Mouse (Mus musculus): ENCODE data around the gene Pde2a. TPM values are rescaled to one million over a fixed set of nuclear protein-coding genes. Genes with fewer than 3 reads are reported as not detected.

The Pde2a gene
- polyA plus RNA-seq, 1 experiment from 2014 or later: 19.0 TPM

GRCm38 (mm10) chr7:101459923-101460607 is 38.6 kb downstream of the Pde2a start:
- ATAC-seq (ENCODE audit: insufficient read depth, low FRiP score): no peak
- no peaks in the 10 kb centered on the region for H3K27me3 ChIP-seq (ENCODE audit: control insufficient read depth, insufficient read depth, low read length)
- 59% methylated on average over 10 of the region's 10 CpGs for WGBS
- no peaks in the 10 kb centered on the region for H3K9me3 ChIP-seq (replicated peaks; ENCODE audit: control insufficient read depth, low read length)
- no peaks in the 10 kb centered on the region for H3K36me3 ChIP-seq (ENCODE audit: control insufficient read depth, insufficient read depth, low read length)
- no peak overlapping the region for H3K9ac ChIP-seq (ENCODE audit: low read length)
- H3K4me1 ChIP-seq (ENCODE audit: control insufficient read depth, insufficient read depth, low read length): peaks cover 15% of the 10 kb centered on the region
- H3K4me3 ChIP-seq (replicated peaks; ENCODE audit: low read length): no peak overlapping the region
- H3K27ac ChIP-seq (ENCODE audit: low read length): no peak overlapping the region
- no peak overlapping the region for H3K4me2 ChIP-seq (ENCODE audit: low read depth, low read length)

- no peak overlapping the region for H3K9ac ChIP-seq (ENCODE audit: low read length)
- no peak overlapping the region for H3K4me2 ChIP-seq (ENCODE audit: low read depth, low read length)
These were observed 39.1 kb downstream of the Pde2a start for GRCm38 (mm10) chr7:101460608-101460957.

GRCm38 (mm10) chr7:101461571-101461970 is 40.1 kb downstream of the Pde2a start:
- H3K9me3 ChIP-seq (replicated peaks; ENCODE audit: control insufficient read depth, low read length): no peaks in the 10 kb centered on the region
- WGBS: 73% methylated on average over 11 of the region's 11 CpGs
- ATAC-seq (ENCODE audit: insufficient read depth, low FRiP score): no peak
- no peaks in the 10 kb centered on the region for H3K27me3 ChIP-seq (ENCODE audit: control insufficient read depth, insufficient read depth, low read length)
- no peak overlapping the region for H3K9ac ChIP-seq (ENCODE audit: low read length)
- H3K4me1 ChIP-seq (ENCODE audit: control insufficient read depth, insufficient read depth, low read length): peaks cover 24% of the 10 kb centered on the region
- no peak overlapping the region for H3K27ac ChIP-seq (ENCODE audit: low read length)
- H3K36me3 ChIP-seq (ENCODE audit: control insufficient read depth, insufficient read depth, low read length): no peaks in the 10 kb centered on the region
- no peak overlapping the region for H3K4me3 ChIP-seq (replicated peaks; ENCODE audit: low read length)
- H3K4me2 ChIP-seq (ENCODE audit: low read depth, low read length): no peak overlapping the region

More at GRCm38 (mm10) chr7:101460608-101460957, 39.1 kb downstream of the Pde2a start:
- no peaks in the 10 kb centered on the region for H3K36me3 ChIP-seq (ENCODE audit: control insufficient read depth, insufficient read depth, low read length)
- 36% methylated on average over 10 of the region's 10 CpGs for WGBS
- no peak for ATAC-seq (ENCODE audit: insufficient read depth, low FRiP score)
- H3K27me3 ChIP-seq (ENCODE audit: control insufficient read depth, insufficient read depth, low read length): no peaks in the 10 kb centered on the region
- H3K4me3 ChIP-seq (replicated peaks; ENCODE audit: low read length): no peak overlapping the region
- H3K9me3 ChIP-seq (replicated peaks; ENCODE audit: control insufficient read depth, low read length): no peaks in the 10 kb centered on the region
- H3K4me1 ChIP-seq (ENCODE audit: control insufficient read depth, insufficient read depth, low read length): peaks cover 20% of the 10 kb centered on the region
- no peak overlapping the region for H3K27ac ChIP-seq (ENCODE audit: low read length)

GRCm38 (mm10) chr7:101462327-101463068 is 41.0 kb downstream of the Pde2a start:
- peaks cover 24% of the 10 kb centered on the region for H3K4me1 ChIP-seq (ENCODE audit: control insufficient read depth, insufficient read depth, low read length)

GRCm38 (mm10) chr7:101463665-101464271 is 42.3 kb downstream of the Pde2a start:
- no peak for ATAC-seq (ENCODE audit: insufficient read depth, low FRiP score)

More at GRCm38 (mm10) chr7:101462327-101463068, 41.0 kb downstream of the Pde2a start:
- ATAC-seq (ENCODE audit: insufficient read depth, low FRiP score): no peak
- Histone ChIP-seq H3K9me3 (replicated peaks; ENCODE audit: control insufficient read depth, low read length) (no peaks in the 10 kb centered on the region), H3K36me3 (ENCODE audit: control insufficient read depth, insufficient read depth, low read length) (no peaks in the 10 kb centered on the region), H3K9ac (ENCODE audit: low read length) (no peak overlapping the region), H3K27me3 (ENCODE audit: control insufficient read depth, insufficient read depth, low read length) (no peaks in the 10 kb centered on the region), H3K4me3 (replicated peaks; ENCODE audit: low read length) (no peak overlapping the region), H3K27ac (ENCODE audit: low read length) (no peak overlapping the region), H3K4me2 (ENCODE audit: low read depth, low read length) (no peak overlapping the region)
- 71% methylated on average over 14 of the region's 14 CpGs for WGBS

GRCm38 (mm10) chr7:101464927-101465326 is 43.4 kb downstream of the Pde2a start:
- 54% methylated on average over 4 of the region's 4 CpGs for WGBS
- Histone ChIP-seq H3K9ac (ENCODE audit: low read length) (no peak overlapping the region), H3K4me3 (replicated peaks; ENCODE audit: low read length) (no peak overlapping the region), H3K9me3 (replicated peaks; ENCODE audit: control insufficient read depth, low read length) (no peaks in the 10 kb centered on the region), H3K4me1 (ENCODE audit: control insufficient read depth, insufficient read depth, low read length) (peaks cover 24% of the 10 kb centered on the region), H3K4me2 (ENCODE audit: low read depth, low read length) (no peak overlapping the region), H3K36me3 (ENCODE audit: control insufficient read depth, insufficient read depth, low read length) (no peaks in the 10 kb centered on the region), H3K27me3 (ENCODE audit: control insufficient read depth, insufficient read depth, low read length) (no peaks in the 10 kb centered on the region), H3K27ac (ENCODE audit: low read length) (no peak overlapping the region)
- no peak for ATAC-seq (ENCODE audit: insufficient read depth, low FRiP score)

More at GRCm38 (mm10) chr7:101463665-101464271, 42.3 kb downstream of the Pde2a start:
- H3K9me3 ChIP-seq (replicated peaks; ENCODE audit: control insufficient read depth, low read length): no peaks in the 10 kb centered on the region
- no peak overlapping the region for H3K4me2 ChIP-seq (ENCODE audit: low read depth, low read length)
- H3K4me3 ChIP-seq (replicated peaks; ENCODE audit: low read length): no peak overlapping the region
- no peak overlapping the region for H3K27ac ChIP-seq (ENCODE audit: low read length)
- H3K9ac ChIP-seq (ENCODE audit: low read length): no peak overlapping the region
- 75% methylated on average over 11 of the region's 11 CpGs for WGBS
- no peaks in the 10 kb centered on the region for H3K36me3 ChIP-seq (ENCODE audit: control insufficient read depth, insufficient read depth, low read length)
- no peaks in the 10 kb centered on the region for H3K27me3 ChIP-seq (ENCODE audit: control insufficient read depth, insufficient read depth, low read length)
- peaks cover 24% of the 10 kb centered on the region for H3K4me1 ChIP-seq (ENCODE audit: control insufficient read depth, insufficient read depth, low read length)

- 14% methylated on average over 14 of the region's 14 CpGs for WGBS
- H3K27me3 ChIP-seq (ENCODE audit: control insufficient read depth, insufficient read depth, low read length): no peaks in the 10 kb centered on the region
- H3K4me2 ChIP-seq (ENCODE audit: low read depth, low read length): no peak overlapping the region; the same call in 1 of the 2 replicates
- H3K9ac ChIP-seq (ENCODE audit: low read length): no peak overlapping the region
- peak; percentile 63 for ATAC-seq (ENCODE audit: insufficient read depth, low FRiP score)
- no peak overlapping the region for H3K4me3 ChIP-seq (replicated peaks; ENCODE audit: low read length)
- H3K9me3 ChIP-seq (replicated peaks; ENCODE audit: control insufficient read depth, low read length): no peaks in the 10 kb centered on the region
- peak overlapping the region; percentile 28 for H3K27ac ChIP-seq (ENCODE audit: low read length)
- H3K36me3 ChIP-seq (ENCODE audit: control insufficient read depth, insufficient read depth, low read length): no peaks in the 10 kb centered on the region
- peaks cover 22% of the 10 kb centered on the region for H3K4me1 ChIP-seq (ENCODE audit: control insufficient read depth, insufficient read depth, low read length)
These were observed 43.9 kb downstream of the Pde2a start for GRCm38 (mm10) chr7:101465392-101465791.

- H3K36me3 ChIP-seq (ENCODE audit: control insufficient read depth, insufficient read depth, low read length): no peaks in the 10 kb centered on the region
- no peak overlapping the region for H3K4me2 ChIP-seq (ENCODE audit: low read depth, low read length)
- no peak overlapping the region for H3K9ac ChIP-seq (ENCODE audit: low read length)
- peaks cover 17% of the 10 kb centered on the region for H3K4me1 ChIP-seq (ENCODE audit: control insufficient read depth, insufficient read depth, low read length)
- 76% methylated on average over 8 of the region's 8 CpGs for WGBS
- no peak overlapping the region for H3K4me3 ChIP-seq (replicated peaks; ENCODE audit: low read length)
- no peaks in the 10 kb centered on the region for H3K27me3 ChIP-seq (ENCODE audit: control insufficient read depth, insufficient read depth, low read length)
- H3K9me3 ChIP-seq (replicated peaks; ENCODE audit: control insufficient read depth, low read length): no peaks in the 10 kb centered on the region
- peak overlapping the region; percentile 28 for H3K27ac ChIP-seq (ENCODE audit: low read length)
- ATAC-seq (ENCODE audit: insufficient read depth, low FRiP score): 0 out of 2 replicates have a peak, but pooled peaks have one; percentile 11
These were observed 44.5 kb downstream of the Pde2a start for GRCm38 (mm10) chr7:101465850-101466580.

All from stomach, embryonic 16.5 days (tissue).